Mouse (Mus musculus) cerebellum, adult 2 months (tissue): ENCODE data around the gene Arhgef12. TPM values are rescaled to one million over a fixed set of nuclear protein-coding genes. Genes with fewer than 3 reads are reported as not detected.
A peak's percentile ranks its signal among the peaks of the same experiment; 100 is the strongest.
"Not testable (repeated sequence)": the region's sequence is repeated elsewhere in the genome, so short reads cannot be mapped to it uniquely, and the experiment has no call there.

Source experiments
- DNase-seq, 2 experiments: peaks; one replicate each; pipeline ENCODE4 v3.0.0; 2021
- H3K27ac ChIP-seq: fragments of 200-500 bp; 2 replicates; pipeline ENCODE4 v1.5.1; 2012; ENCODE audit warnings: low read length, control low read depth, inconsistent platforms; ENCODE audit not compliant: insufficient read depth
- H3K27me3 ChIP-seq: fragments of 200-500 bp; 2 replicates; pipeline ENCODE4 v1.6.1; 2012; ENCODE audit warnings: inconsistent platforms, mild to moderate bottlenecking, low read length, moderate library complexity; ENCODE audit not compliant: control insufficient read depth, insufficient read depth
- H3K4me1 ChIP-seq: fragments of 200-500 bp; 2 replicates; pipeline ENCODE4 v1.6.1; 2011; ENCODE audit warnings: low read length; ENCODE audit not compliant: control insufficient read depth, insufficient read depth
- H3K4me3 ChIP-seq: fragments of 200-500 bp; replicated peaks from 2 replicates; pipeline ENCODE3; 2011; ENCODE audit warnings: mild to moderate bottlenecking, low read depth, low read length, control low read depth; ENCODE audit not compliant: insufficient read depth
- CTCF ChIP-seq: fragments of 200-500 bp; IDR thresholded peaks from 2 replicates; pipeline ENCODE4 v1.5.1; 2011; ENCODE audit warnings: low read depth, mild to moderate bottlenecking, control low read depth, low read length, moderate library complexity, borderline replicate concordance; ENCODE audit not compliant: insufficient read depth
- POLR2A ChIP-seq: fragments of 200-500 bp; IDR thresholded peaks from 2 replicates; pipeline ENCODE4 v1.6.1; 2011; ENCODE audit warnings: low read length, control low read depth, borderline replicate concordance; ENCODE audit not compliant: insufficient read depth
- WGBS: fragments of 180-500 bp; shearing (Covaris S2); methylation state at CpG from one replicate; pipeline ENCODE4 v1.1.7; 2018; 5-methylcytosine and 5-hydroxymethylcytosine counted together
- polyA plus RNA-seq: library from polyadenylated mRNA; depleted of rRNA; stranded (reverse); fragments of >200 nt; gene quantifications from 2 replicates; pipeline ENCODE4 v1.2.3, GENCODE M21; 2012

Arhgef12 gene
- polyA plus RNA-seq, 1 experiment: 61.0 TPM

- DNase-seq: peak; percentile 50 to 58
- H3K27ac ChIP-seq: no peak overlapping the region
- H3K27me3 ChIP-seq: no peaks in the 10 kb centered on the region
- no peaks in the 10 kb centered on the region for H3K4me1 ChIP-seq
- peak; percentile 75 for TF ChIP-seq CTCF
- no peak for TF ChIP-seq POLR2A
- 2% methylated on average over 4 of the region's 4 CpGs for WGBS
- no peak overlapping the region for H3K4me3 ChIP-seq
These were observed 34.8 kb upstream of the Arhgef12 start for GRCm38 (mm10) chr9:43141839-43142238.

DNA sequence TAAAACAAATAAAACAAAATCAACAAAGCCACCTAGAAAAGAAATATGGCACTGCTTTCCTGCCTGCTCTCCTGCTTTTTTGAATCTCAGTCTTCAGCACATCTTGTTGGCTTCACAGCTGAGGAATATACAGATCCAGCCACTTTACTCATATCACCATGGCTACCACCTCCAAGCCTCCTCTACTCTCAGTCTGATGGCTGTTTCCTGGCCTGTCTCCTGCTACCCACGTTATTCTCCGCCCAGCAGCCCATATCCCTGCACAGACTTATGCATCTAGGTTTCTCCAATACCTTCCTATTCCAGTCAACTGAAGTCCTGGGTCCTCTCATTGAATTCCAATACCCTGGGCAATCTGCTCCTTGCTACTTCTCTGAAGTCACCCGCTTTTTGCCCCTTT, 26.5 kb upstream of the Arhgef12 start:
- WGBS: 64% methylated on average over 3 of the region's 3 CpGs
- DNase-seq: no peak
- no peak overlapping the region for H3K4me3 ChIP-seq
- H3K4me1 ChIP-seq: no peaks in the 10 kb centered on the region
- H3K27ac ChIP-seq: no peak overlapping the region
- TF ChIP-seq CTCF (no peak), POLR2A (no peak)
- H3K27me3 ChIP-seq: no peaks in the 10 kb centered on the region

DNA sequence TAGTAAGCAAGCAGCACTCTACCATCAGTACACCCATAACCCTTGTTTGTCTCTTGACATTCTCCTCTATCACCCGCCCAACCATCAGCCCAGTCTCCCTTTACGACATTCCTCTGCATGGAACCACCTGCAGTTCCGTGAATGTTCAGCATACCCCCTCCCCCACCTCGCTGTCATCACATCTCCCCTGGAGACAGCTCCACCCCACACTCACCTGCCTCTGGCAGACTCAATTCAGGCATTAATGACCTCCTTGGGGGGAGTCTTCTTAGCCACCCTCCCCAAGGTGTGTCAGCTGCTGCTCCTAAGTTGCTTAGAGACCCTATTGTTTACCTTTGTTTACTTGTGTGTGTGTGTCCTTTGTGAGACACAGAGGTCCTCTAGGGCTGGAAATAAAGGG, 25.3 kb upstream of the Arhgef12 start:
- TF ChIP-seq CTCF: no peak
- no peak for TF ChIP-seq POLR2A
- Histone ChIP-seq H3K27me3 (no peaks in the 10 kb centered on the region), H3K4me1 (peaks cover 4% of the 10 kb centered on the region; the same call in 1 of the 2 replicates), H3K4me3 (no peak overlapping the region), H3K27ac (no peak overlapping the region)
- WGBS: 55% methylated on average over 4 of the region's 4 CpGs
- DNase-seq: no peak

- TF ChIP-seq CTCF (no peak), POLR2A (no peak)
- Histone ChIP-seq H3K27me3 (no peaks in the 10 kb centered on the region), H3K4me3 (no peak overlapping the region), H3K4me1 (peaks cover 9% of the 10 kb centered on the region), H3K27ac (no peak overlapping the region)
- 89% methylated on average over 5 of the region's 5 CpGs for WGBS
- no peak for DNase-seq
These were observed 24.9 kb upstream of the Arhgef12 start for GRCm38 (mm10) chr9:43131940-43132339.

GRCm38 (mm10) chr9:43130684-43131083, 23.6 kb upstream of the Arhgef12 start:
- WGBS: 96% methylated on average over 2 of the region's 2 CpGs
- Histone ChIP-seq H3K4me1 (peaks cover 11% of the 10 kb centered on the region), H3K27me3 (no peaks in the 10 kb centered on the region), H3K4me3 (no peak overlapping the region), H3K27ac (no peak overlapping the region)
- no peak for TF ChIP-seq CTCF
- TF ChIP-seq POLR2A: no peak
- DNase-seq: no peak

- Histone ChIP-seq H3K4me3 (no peak overlapping the region), H3K27ac (no peak overlapping the region), H3K4me1 (peaks cover 11% of the 10 kb centered on the region), H3K27me3 (no peaks in the 10 kb centered on the region)
- WGBS: 27% methylated on average over 10 of the region's 10 CpGs
- peak in 1 of 2 experiments; percentile 33 for DNase-seq
- TF ChIP-seq POLR2A (no peak), CTCF (no peak)
These were observed 20.2 kb upstream of the Arhgef12 start for GRCm38 (mm10) chr9:43127101-43127787.

DNA sequence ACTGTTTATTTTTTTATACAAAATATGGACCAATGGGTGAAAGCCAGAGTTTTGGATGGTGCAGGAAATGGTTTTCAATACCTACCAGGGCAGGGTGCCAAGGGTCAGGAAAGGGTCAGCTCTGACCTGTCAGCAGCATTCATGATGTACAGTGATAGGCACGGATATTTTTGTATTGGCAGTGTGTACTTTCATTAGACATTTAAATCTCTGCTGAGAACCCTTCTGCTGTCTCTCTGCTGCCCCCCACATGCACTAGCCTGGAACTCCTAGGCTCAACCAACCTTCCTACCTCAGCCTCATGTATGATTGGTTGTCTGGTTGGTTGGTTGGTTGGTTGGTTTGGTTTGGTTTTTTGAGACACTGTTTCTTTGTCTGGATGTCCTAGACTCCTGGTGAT, 15.3 kb upstream of the Arhgef12 start:
- Histone ChIP-seq H3K4me1 (peaks cover 6% of the 10 kb centered on the region), H3K4me3 (no peak overlapping the region), H3K27ac (no peak overlapping the region), H3K27me3 (no peaks in the 10 kb centered on the region)
- WGBS: 24% methylated on average over 1 of the region's 1 CpGs
- no peak for DNase-seq
- TF ChIP-seq CTCF (peak; percentile 23; the same call in 1 of the 2 replicates), POLR2A (no peak)

- H3K4me1 ChIP-seq, H3K27ac ChIP-seq, H3K27me3 ChIP-seq, DNase-seq, H3K4me3 ChIP-seq: not testable (repeated sequence)
- WGBS: 88% methylated on average over 2 of the region's 2 CpGs
These were observed 14.9 kb upstream of the Arhgef12 start for GRCm38 (mm10) chr9:43121948-43122347.

DNA sequence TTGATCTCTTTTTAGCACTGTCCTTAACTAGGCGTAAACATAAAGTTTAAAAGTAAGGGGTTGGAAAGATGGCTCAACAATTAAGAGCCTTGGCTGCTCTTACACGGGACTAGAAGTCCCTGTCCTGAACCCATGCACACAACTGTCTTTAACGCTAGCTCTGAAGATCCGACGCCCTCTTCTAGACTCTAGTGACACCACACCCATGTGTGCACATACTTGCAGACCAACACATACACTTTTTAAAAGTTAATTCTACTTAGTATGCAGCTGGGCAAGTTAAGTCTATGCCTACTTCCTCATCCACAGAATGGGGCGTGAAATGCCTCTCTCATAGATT, 9.9 kb upstream of the Arhgef12 start:
- no peak for TF ChIP-seq CTCF
- TF ChIP-seq POLR2A: no peak
- Histone ChIP-seq H3K4me3 (no peak overlapping the region), H3K27ac (no peak overlapping the region), H3K27me3 (no peaks in the 10 kb centered on the region), H3K4me1 (no peaks in the 10 kb centered on the region)
- WGBS: 92% methylated on average over 6 of the region's 6 CpGs
- no peak for DNase-seq
